Mouse (Mus musculus): ENCODE measurements at regions not wholly inside any gene's neighbourhood (a gene's known extent, or its start where the extent isn't known, plus 50 kb on each side); places are given as distances from the start of the nearest gene placed in this dataset.

DNA sequence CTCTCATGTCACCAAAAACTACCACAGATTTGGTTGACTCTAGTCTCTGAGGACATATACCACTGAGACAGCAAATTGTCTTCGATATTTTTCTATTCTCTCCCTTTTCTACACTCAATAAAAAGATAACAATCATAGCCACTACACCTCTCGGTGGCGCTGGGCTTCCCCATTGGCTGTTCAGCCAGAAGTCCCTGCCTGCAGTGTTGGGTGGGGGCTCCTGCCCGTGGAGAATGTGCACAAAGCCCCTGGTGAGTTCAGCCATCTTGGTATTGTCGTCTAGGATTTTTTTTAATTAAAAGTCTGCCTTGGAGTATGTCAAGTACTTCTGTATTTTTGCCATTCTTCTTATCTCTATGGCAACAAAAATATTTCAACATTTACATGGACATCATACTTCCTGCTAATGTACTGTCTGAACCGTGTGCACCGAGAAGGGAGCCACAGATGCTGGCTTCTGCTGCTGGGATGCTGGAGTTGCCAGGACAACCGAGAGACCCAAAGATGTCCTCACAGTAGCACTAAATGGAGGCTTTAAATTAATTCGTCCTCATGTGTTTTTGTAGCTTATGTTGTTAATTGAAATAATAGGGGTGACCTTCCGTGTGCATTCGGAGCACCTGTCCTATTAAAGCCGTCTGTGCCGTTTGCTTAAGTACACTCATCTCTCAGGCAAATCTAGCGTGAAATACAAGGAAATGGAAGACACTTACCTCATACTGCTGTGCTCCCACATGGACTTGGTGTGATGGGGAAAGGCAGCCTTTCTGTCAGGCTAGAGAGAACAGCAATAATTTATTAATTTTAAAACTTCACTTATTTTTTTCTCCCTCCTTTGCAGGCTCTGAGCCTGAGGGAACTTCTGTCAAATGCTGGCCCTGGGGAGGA is 199.7 kb upstream of the A230072I06Rik start:
- ATAC-seq (ENCODE audit: borderline replicate concordance, extremely low read depth, low FRiP score, low TSS enrichment), result no peak
- no peak overlapping the region for H3K27ac ChIP-seq
- 0 out of 2 replicates have a peak, but pooled peaks cover 2% of the 10 kb centered on the region for H3K4me1 ChIP-seq
- H3K9ac ChIP-seq, result no peak overlapping the region
- H3K27me3 ChIP-seq, result no peaks in the 10 kb centered on the region
- no peaks in the 10 kb centered on the region for H3K36me3 ChIP-seq
- no peak overlapping the region for H3K4me3 ChIP-seq
- 72% methylated on average over 14 of the region's 14 CpGs for WGBS
- H3K4me2 ChIP-seq, result no peak overlapping the region
- no peaks in the 10 kb centered on the region for H3K9me3 ChIP-seq

DNA sequence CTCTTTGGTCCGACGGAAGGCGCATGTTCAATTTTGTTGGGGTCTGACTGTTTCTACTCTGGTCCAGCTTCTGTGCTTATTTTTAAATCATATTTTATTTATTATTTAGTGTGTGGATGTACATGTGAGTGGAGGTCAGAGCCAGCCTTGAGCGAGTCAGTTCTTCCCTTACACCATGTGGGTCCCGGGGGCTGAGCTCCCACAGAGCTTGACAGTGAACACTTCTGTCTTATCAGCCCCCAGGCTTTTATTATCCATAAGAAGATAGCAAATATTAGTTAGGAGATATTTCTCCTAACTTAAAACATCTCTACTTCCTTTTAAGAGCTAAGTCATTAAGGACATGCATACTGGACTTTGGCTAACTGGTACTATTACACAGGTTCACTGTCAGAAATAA is 197.1 kb upstream of the A230072I06Rik start:
- WGBS, result 87% methylated on average over 5 of the region's 5 CpGs
- Histone ChIP-seq H3K9me3 (no peaks in the 10 kb centered on the region), H3K4me1 (no peaks in the 10 kb centered on the region), H3K36me3 (no peaks in the 10 kb centered on the region), H3K9ac (no peak overlapping the region), H3K4me3 (no peak overlapping the region), H3K4me2 (no peak overlapping the region), H3K27ac (no peak overlapping the region), H3K27me3 (no peaks in the 10 kb centered on the region)
- no peak for ATAC-seq (ENCODE audit: borderline replicate concordance, extremely low read depth, low FRiP score, low TSS enrichment)

GRCm38 (mm10) chr8:12087192-12087800 is 191.3 kb upstream of the A230072I06Rik start:
- no peak overlapping the region for H3K9ac ChIP-seq
- no peaks in the 10 kb centered on the region for H3K27me3 ChIP-seq
- no peak for ATAC-seq (ENCODE audit: borderline replicate concordance, extremely low read depth, low FRiP score, low TSS enrichment)
- H3K4me3 ChIP-seq, result no peak overlapping the region
- H3K4me2 ChIP-seq, result no peak overlapping the region
- H3K27ac ChIP-seq, result no peak overlapping the region
- no peaks in the 10 kb centered on the region for H3K9me3 ChIP-seq
- 81% methylated on average over 10 of the region's 10 CpGs for WGBS
- H3K4me1 ChIP-seq, result no peaks in the 10 kb centered on the region
- H3K36me3 ChIP-seq, result no peaks in the 10 kb centered on the region

DNA sequence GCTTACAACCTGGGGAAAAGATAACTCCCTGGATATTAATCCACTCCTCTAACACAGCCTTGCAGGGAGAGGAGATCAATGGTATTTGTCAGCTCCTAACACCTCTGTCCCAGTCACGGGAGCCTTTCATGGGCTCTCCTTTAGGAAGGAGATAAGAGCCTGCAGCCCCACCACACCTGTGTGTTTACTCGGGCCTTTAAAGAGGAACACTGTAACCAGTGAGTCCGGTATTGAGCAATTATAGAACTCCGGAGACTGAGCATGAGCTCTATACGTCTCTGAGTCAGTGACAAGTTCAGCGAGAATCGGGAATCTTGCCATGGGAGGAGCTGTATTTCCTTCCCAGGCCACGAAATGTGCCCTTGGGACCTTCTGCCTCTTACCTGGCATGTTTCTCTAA is 178.5 kb upstream of the A230072I06Rik start:
- WGBS, result 38% methylated on average over 8 of the region's 8 CpGs
- Histone ChIP-seq H3K4me3 (no peak overlapping the region), H3K4me2 (no peak overlapping the region), H3K27ac (no peak overlapping the region), H3K4me1 (no peaks in the 10 kb centered on the region), H3K9me3 (no peaks in the 10 kb centered on the region), H3K36me3 (no peaks in the 10 kb centered on the region), H3K27me3 (0 out of 2 replicates have a peak, but pooled peaks cover 3% of the 10 kb centered on the region), H3K9ac (no peak overlapping the region)
- no peak for ATAC-seq (ENCODE audit: borderline replicate concordance, extremely low read depth, low FRiP score, low TSS enrichment)

DNA sequence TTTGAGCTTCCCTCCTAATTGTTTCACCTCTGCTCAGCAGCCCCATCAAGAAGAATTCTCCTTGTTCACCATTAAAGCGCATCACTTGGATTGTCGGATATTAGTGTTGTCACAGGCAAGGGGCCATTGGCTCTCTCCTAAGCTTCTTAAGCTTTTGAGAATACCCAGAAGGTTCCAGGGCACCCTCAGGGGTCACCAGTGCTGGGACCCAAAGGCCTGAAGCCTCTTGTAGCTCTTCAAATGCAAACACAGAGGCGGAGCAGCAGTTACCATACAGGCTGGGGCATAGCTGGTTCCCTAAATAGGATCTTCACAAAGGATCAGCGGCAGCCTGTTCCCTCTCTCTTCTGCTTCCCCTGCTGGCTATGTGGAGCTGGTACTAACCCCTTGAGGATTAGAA is 175.3 kb upstream of the A230072I06Rik start:
- no peak for ATAC-seq (ENCODE audit: borderline replicate concordance, extremely low read depth, low FRiP score, low TSS enrichment)
- Histone ChIP-seq H3K9ac (no peak overlapping the region), H3K36me3 (no peaks in the 10 kb centered on the region), H3K4me3 (no peak overlapping the region), H3K4me1 (no peaks in the 10 kb centered on the region), H3K4me2 (no peak overlapping the region), H3K27ac (no peak overlapping the region), H3K27me3 (0 out of 2 replicates have a peak, but pooled peaks cover 3% of the 10 kb centered on the region), H3K9me3 (no peaks in the 10 kb centered on the region)
- WGBS, result 61% methylated on average over 4 of the region's 4 CpGs

DNA sequence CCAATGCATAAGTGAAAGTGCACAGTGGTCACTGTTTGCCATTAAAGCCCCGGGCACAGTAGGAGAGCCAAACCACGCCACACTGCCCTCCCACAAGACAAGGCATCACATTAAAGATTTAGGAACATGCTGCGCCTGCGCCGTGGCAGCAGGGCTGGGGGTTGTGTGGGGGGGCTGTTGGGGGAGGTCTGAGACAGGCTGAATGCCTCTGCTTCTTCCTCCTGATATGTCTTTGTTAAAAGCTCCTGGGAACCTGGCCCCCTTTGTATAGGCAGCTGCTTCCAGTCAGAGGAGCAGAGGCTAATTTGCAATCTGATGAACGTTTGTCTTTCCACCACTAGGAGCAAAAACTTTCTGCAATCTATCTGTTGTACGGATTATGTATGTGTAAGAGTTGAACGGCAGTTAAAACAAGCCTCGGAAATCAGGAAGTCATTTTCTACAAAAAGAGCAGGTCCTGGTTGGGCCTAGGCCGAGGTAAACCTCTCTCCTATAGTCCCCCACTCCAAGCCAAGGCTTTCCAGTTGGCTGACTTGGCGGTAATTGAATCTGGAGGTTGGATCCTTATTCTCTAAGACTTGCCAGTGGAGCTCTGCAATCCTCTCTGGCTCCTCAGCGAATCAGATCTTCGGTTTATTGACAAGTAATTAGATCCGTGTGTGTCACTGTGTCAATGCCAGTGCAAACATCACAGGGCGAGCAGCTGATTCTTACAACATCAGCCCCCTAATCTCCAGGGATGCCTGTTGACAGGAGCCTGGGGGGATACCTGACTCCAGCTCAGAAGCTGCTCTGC is 173.3 kb upstream of the A230072I06Rik start:
- Histone ChIP-seq H3K27ac (no peak overlapping the region), H3K9ac (no peak overlapping the region), H3K4me2 (no peak overlapping the region), H3K4me1 (no peaks in the 10 kb centered on the region), H3K4me3 (no peak overlapping the region), H3K36me3 (no peaks in the 10 kb centered on the region), H3K9me3 (no peaks in the 10 kb centered on the region), H3K27me3 (0 out of 2 replicates have a peak, but pooled peaks cover 3% of the 10 kb centered on the region)
- ATAC-seq (ENCODE audit: borderline replicate concordance, extremely low read depth, low FRiP score, low TSS enrichment), result no peak
- WGBS, result 51% methylated on average over 15 of the region's 15 CpGs

DNA sequence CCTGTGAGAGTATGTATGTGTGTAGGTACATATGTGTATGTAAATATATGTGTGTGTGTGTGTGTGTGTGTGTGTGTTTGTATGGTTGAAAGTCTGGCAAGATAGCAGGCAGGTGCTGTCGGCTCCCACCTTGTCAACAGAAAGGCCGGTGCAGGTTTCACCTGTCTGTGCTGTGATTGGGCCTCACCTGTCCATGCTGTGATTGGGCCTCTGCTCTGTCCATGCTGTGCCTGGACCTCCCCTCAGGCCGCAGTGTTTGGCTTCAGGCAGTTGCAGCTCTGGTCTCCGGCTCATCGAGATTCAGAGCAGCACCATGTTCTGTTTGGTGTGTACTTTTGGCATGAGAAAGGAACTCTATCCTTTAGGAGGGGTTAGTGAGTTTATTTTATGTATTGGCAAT is 170.0 kb upstream of the A230072I06Rik start:
- Histone ChIP-seq H3K27ac (no peak overlapping the region), H3K27me3 (no peaks in the 10 kb centered on the region), H3K36me3 (no peaks in the 10 kb centered on the region), H3K9ac (no peak overlapping the region), H3K9me3 (no peaks in the 10 kb centered on the region), H3K4me2 (no peak overlapping the region), H3K4me3 (no peak overlapping the region), H3K4me1 (no peaks in the 10 kb centered on the region)
- ATAC-seq (ENCODE audit: borderline replicate concordance, extremely low read depth, low FRiP score, low TSS enrichment), result no peak
- 50% methylated on average over 5 of the region's 5 CpGs for WGBS

GRCm38 (mm10) chr8:12111626-12112025 is 167.0 kb upstream of the A230072I06Rik start:
- no peaks in the 10 kb centered on the region for H3K36me3 ChIP-seq
- no peak overlapping the region for H3K4me2 ChIP-seq
- H3K9me3 ChIP-seq, result no peaks in the 10 kb centered on the region
- H3K4me3 ChIP-seq, result no peak overlapping the region
- H3K9ac ChIP-seq, result no peak overlapping the region
- H3K27ac ChIP-seq, result no peak overlapping the region
- 68% methylated on average over 10 of the region's 10 CpGs for WGBS
- H3K27me3 ChIP-seq, result no peaks in the 10 kb centered on the region
- H3K4me1 ChIP-seq, result no peaks in the 10 kb centered on the region
- no peak for ATAC-seq (ENCODE audit: borderline replicate concordance, extremely low read depth, low FRiP score, low TSS enrichment)

DNA sequence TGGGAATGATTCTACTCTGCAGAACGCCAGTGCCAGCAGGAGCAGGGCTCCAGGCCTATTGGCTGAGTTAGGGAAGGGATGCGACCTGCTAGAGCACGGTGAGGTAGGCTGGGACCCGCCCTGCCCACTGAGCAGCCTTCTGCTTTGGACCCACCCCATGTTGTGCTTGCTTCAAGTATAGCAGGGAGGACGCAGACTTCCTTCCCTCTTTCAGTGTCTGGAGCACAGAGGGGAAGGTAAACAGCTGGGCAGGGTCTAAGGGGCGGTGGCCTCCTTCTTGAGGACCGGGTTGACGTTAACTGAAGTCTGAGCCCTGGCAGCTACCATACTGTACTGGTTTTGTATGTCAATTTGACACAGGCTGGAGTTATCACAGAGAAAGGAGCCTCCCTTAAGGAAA is 165.6 kb upstream of the A230072I06Rik start:
- H3K9me3 ChIP-seq, result no peaks in the 10 kb centered on the region
- no peaks in the 10 kb centered on the region for H3K36me3 ChIP-seq
- H3K9ac ChIP-seq, result no peak overlapping the region
- WGBS, result 32% methylated on average over 8 of the region's 8 CpGs
- H3K27me3 ChIP-seq, result no peaks in the 10 kb centered on the region
- no peak overlapping the region for H3K4me2 ChIP-seq
- ATAC-seq (ENCODE audit: borderline replicate concordance, extremely low read depth, low FRiP score, low TSS enrichment), result no peak
- no peaks in the 10 kb centered on the region for H3K4me1 ChIP-seq
- no peak overlapping the region for H3K4me3 ChIP-seq
- H3K27ac ChIP-seq, result no peak overlapping the region

DNA sequence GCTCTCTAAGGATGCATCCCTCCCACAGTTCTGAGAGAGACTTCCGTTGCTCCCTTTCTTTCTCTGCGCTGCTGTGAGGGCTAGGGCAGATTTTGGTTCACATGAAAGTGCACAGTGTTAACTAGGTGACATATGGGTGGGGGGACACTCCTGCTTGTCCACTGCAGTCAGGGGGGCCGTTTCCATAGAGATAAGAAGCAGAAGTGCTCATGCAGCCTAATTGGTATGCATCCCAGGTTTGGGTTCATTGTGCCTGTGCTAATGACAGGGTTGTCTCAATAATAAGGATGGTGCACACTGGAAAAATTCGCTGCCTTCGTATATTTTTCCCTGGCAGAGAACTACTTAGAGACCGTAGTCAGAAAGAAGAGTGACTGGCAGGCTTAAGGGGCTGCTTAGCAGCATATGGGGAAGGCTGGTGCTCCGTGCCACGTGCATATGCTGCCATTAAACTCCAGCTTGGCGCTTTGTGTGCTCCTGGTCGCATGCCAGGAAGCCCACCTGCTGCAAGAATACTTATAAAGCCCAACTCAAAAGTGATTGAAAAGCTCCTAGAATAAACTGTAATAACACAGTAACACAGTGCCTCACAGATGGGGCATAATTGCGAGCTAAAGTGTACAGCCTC is 152.1 kb upstream of the A230072I06Rik start:
- Histone ChIP-seq H3K4me3 (no peak overlapping the region), H3K4me2 (no peak overlapping the region), H3K9ac (no peak overlapping the region), H3K36me3 (no peaks in the 10 kb centered on the region), H3K9me3 (no peaks in the 10 kb centered on the region), H3K4me1 (0 out of 2 replicates have a peak, but pooled peaks cover 3% of the 10 kb centered on the region), H3K27me3 (0 out of 2 replicates have a peak, but pooled peaks cover 7% of the 10 kb centered on the region), H3K27ac (no peak overlapping the region)
- WGBS, result 53% methylated on average over 11 of the region's 11 CpGs
- no peak for ATAC-seq (ENCODE audit: borderline replicate concordance, extremely low read depth, low FRiP score, low TSS enrichment)

DNA sequence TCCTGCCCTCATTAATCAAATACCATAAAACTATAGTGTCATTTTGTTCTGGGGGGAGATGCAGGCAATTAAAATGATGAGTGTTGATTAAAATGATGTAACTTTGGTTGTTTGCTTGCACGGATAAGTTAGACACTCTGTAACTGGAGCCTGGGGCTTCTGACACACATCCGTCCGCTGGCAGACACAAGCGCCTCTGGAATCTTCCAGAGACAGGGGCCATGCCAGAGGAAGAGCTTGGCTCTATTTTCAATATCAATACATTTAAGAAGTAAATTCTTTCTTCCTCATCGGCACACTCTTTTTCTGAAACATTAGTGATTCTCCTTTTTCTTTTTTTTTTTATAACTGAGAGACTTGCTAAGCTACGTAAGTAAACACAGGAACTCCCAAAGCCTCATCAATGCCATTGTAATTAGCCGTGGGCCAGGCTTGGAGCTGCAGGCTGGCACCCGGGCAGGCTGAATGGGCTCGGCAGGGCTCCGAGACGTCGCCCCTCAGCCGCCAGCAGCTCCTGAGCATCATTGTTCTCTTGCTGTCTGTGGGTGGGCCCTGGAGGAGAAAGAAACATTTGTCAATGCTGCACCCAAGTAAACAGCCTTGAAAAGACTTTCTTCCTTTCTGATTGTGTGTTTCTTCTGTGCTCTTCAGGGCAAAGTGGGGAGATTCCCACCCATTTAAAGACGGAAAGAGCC is 151.4 kb upstream of the A230072I06Rik start:
- Histone ChIP-seq H3K4me2 (no peak overlapping the region), H3K4me3 (no peak overlapping the region), H3K36me3 (no peaks in the 10 kb centered on the region), H3K4me1 (0 out of 2 replicates have a peak, but pooled peaks cover 3% of the 10 kb centered on the region), H3K27me3 (0 out of 2 replicates have a peak, but pooled peaks cover 7% of the 10 kb centered on the region), H3K9me3 (no peaks in the 10 kb centered on the region), H3K9ac (no peak overlapping the region), H3K27ac (no peak overlapping the region)
- ATAC-seq (ENCODE audit: borderline replicate concordance, extremely low read depth, low FRiP score, low TSS enrichment), result no peak
- 19% methylated on average over 14 of the region's 14 CpGs for WGBS
